Mouse (Mus musculus): ENCODE results near the gene 4930524J08Rik.

DNA sequence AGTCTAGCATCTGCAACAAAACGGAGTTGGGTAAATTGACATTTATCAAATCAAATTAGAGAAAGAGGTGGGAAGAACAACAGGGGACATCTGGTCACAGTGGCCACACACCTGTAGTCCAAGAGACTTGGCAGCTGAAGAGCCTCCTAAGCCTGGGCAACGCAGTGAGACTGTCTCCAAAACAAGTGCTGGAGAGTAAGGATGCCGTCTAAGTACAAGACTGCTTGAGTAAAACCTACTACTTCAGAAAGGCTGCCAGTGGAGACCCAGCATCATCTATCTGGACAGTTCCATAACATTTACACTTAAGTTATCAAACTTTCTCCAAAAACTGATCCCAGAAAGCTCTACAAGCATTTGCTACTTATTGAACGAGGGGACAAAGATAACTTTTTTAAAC, 3.8 kb upstream of the 4930524J08Rik start:
- TF ChIP-seq POLR2A (IDR thresholded peaks at IDR 0.05; ENCODE audit: low read depth, low read length) (no peak), CTCF (conservative IDR thresholded peaks at IDR 0.05 in 1 of 2, IDR thresholded peaks at IDR 0.05 in 1 of 2; ENCODE audit: low read depth in 2 of 2, low read length in 2 of 2) (no peak), MXI1 (IDR thresholded peaks at IDR 0.05; ENCODE audit: low read depth, low read length) (no peak), EP300 (IDR thresholded peaks at IDR 0.05; ENCODE audit: low read length) (no peak), USF1 (IDR thresholded peaks at IDR 0.05; ENCODE audit: low read depth, low read length) (no peak), MAX (IDR thresholded peaks at IDR 0.05; ENCODE audit: low read length) (no peak), MAFK (IDR thresholded peaks at IDR 0.05; ENCODE audit: insufficient replicate concordance, low read length) (no peak), UBTF (IDR thresholded peaks at IDR 0.05; ENCODE audit: low read depth, low read length) (no peak)
